Mouse (Mus musculus) MEL (cell line): Measurements from ENCODE around the gene Lsmem1. TPM values are rescaled to one million over a fixed set of nuclear protein-coding genes. Genes with fewer than 3 reads are reported as not detected.
A peak's percentile ranks its signal among the peaks of the same experiment; 100 is the strongest.

Source experiments
- DNase-seq: peaks from one replicate; pipeline ENCODE4 v3.0.0; 2011; ENCODE audit warnings: low read depth, low spot score
- H3K27ac ChIP-seq: 2 replicates; pipeline ENCODE4 v1.5.1; 2012; ENCODE audit warnings: low read depth, mild to moderate bottlenecking, control low read depth, low read length, moderate library complexity; ENCODE audit not compliant: control insufficient read depth
- H3K27me3 ChIP-seq, 2 experiments: fragments of 150-350 bp in 1 of 2; sonication (generic) in 1 of 2; 2 replicates each; pipeline ENCODE4 v1.6.1; 2012; ENCODE audit warnings: low read length in 2 of 2, mild to moderate bottlenecking in 2 of 2, improper control_type of control experiment in 1 of 2, moderate library complexity in 1 of 2; ENCODE audit not compliant: insufficient read depth in 2 of 2, control insufficient read depth in 1 of 2
- H3K36me3 ChIP-seq, 2 experiments: 2 replicates each; pipeline ENCODE4 v1.6.1; 2012 to 2014; ENCODE audit warnings: low read length in 2 of 2, improper control_type of control experiment in 1 of 2, inconsistent platforms in 1 of 2, mild to moderate bottlenecking in 1 of 2; ENCODE audit not compliant: insufficient read depth in 2 of 2, control insufficient read depth in 1 of 2
- H3K4me1 ChIP-seq, 2 experiments: fragments of 150-350 bp in 1 of 2; sonication (generic) in 1 of 2; 2 replicates each; pipeline ENCODE4 v1.6.1; 2012; ENCODE audit warnings: low read length in 2 of 2, improper control_type of control experiment in 1 of 2, mild to moderate bottlenecking in 1 of 2; ENCODE audit not compliant: insufficient read depth in 2 of 2, control insufficient read depth in 1 of 2
- H3K4me3 ChIP-seq, 2 experiments: fragments of 150-350 bp in 1 of 2; sonication (generic) in 1 of 2; 2 replicates each; pipeline ENCODE4 v1.5.1; 2012; ENCODE audit warnings: low read depth in 2 of 2, low read length in 2 of 2, mild to moderate bottlenecking in 2 of 2, moderate library complexity in 2 of 2, control low read depth in 1 of 2, improper control_type of control experiment in 1 of 2; ENCODE audit not compliant: control insufficient read depth in 1 of 2, insufficient read depth in 1 of 2
- H3K79me2 ChIP-seq: 2 replicates; pipeline ENCODE4 v1.6.1; 2012; ENCODE audit warnings: mild to moderate bottlenecking, low read length, moderate library complexity; ENCODE audit not compliant: control insufficient read depth, poor library complexity, insufficient read depth
- H3K9ac ChIP-seq: 2 replicates; pipeline ENCODE4 v1.6.1; 2012; ENCODE audit warnings: low read depth, mild to moderate bottlenecking, control low read depth, low read length, moderate library complexity; ENCODE audit not compliant: control insufficient read depth, poor library complexity, severe bottlenecking
- H3K9me3 ChIP-seq: fragments of 150-350 bp; sonication (generic); replicated peaks from 2 replicates; pipeline ENCODE4 v1.6.1; 2012; ENCODE audit warnings: mild to moderate bottlenecking, low read length, improper control_type of control experiment, moderate library complexity; ENCODE audit not compliant: insufficient read depth
- CTCF ChIP-seq, 3 experiments: IDR thresholded peaks in 2 of 3; conservative IDR thresholded peaks in 1 of 3; 2 replicates each; pipeline ENCODE4 v1.5.1; 2011 to 2012; ENCODE audit warnings: low read length in 3 of 3, low read depth in 2 of 3, mild to moderate bottlenecking in 2 of 3, improper control_type of control experiment in 1 of 3, inconsistent platforms in 1 of 3, mixed read lengths in 1 of 3, moderate library complexity in 1 of 3; ENCODE audit not compliant: control insufficient read depth in 1 of 3, insufficient read depth in 1 of 3, poor library complexity in 1 of 3, severe bottlenecking in 1 of 3
- ELF1 ChIP-seq: IDR thresholded peaks from 2 replicates; pipeline ENCODE4 v1.6.1; 2014; ENCODE audit warnings: low read depth, mild to moderate bottlenecking, inconsistent platforms, low read length, improper control_type of control experiment, moderate library complexity
- EP300 ChIP-seq, 2 experiments: IDR thresholded peaks; 2 replicates each; pipeline ENCODE4 v1.6.1; 2011; ENCODE audit warnings: improper control_type of control experiment in 2 of 2, low read length in 2 of 2, low read depth in 1 of 2, mild to moderate bottlenecking in 1 of 2
- ETS1 ChIP-seq: IDR thresholded peaks from 2 replicates; pipeline ENCODE4 v1.6.1; 2012; ENCODE audit warnings: low read depth, mild to moderate bottlenecking, inconsistent platforms, low read length, improper control_type of control experiment, moderate library complexity
- GABPA ChIP-seq: IDR thresholded peaks from 2 replicates; pipeline ENCODE4 v1.6.1; 2012; ENCODE audit warnings: low read depth, mild to moderate bottlenecking, inconsistent platforms, low read length, improper control_type of control experiment, moderate library complexity
- MAFK ChIP-seq: IDR thresholded peaks from 2 replicates; pipeline ENCODE4 v1.6.1; 2011; ENCODE audit warnings: low read depth, mild to moderate bottlenecking, low read length, improper control_type of control experiment, borderline replicate concordance
- MEF2A ChIP-seq: IDR thresholded peaks from 2 replicates; pipeline ENCODE4 v1.6.1; 2014; ENCODE audit warnings: low read depth, mild to moderate bottlenecking, inconsistent platforms, low read length, improper control_type of control experiment; ENCODE audit not compliant: poor library complexity, insufficient replicate concordance, severe bottlenecking; ENCODE audit errors: extremely low read depth
- POLR2AphosphoS2 ChIP-seq: IDR thresholded peaks from 2 replicates; pipeline ENCODE4 v1.6.1; 2011; ENCODE audit warnings: low read length, improper control_type of control experiment
- RAD21 ChIP-seq: IDR thresholded peaks from 2 replicates; pipeline ENCODE4 v1.6.1; 2011; ENCODE audit warnings: mild to moderate bottlenecking, low read depth, low read length, improper control_type of control experiment
- SIN3A ChIP-seq: IDR thresholded peaks from 2 replicates; pipeline ENCODE4 v1.6.1; 2012; ENCODE audit warnings: low read length, improper control_type of control experiment, inconsistent platforms
- SMC3 ChIP-seq: IDR thresholded peaks from 2 replicates; pipeline ENCODE4 v1.6.1; 2011; ENCODE audit warnings: low read depth, low read length, improper control_type of control experiment
- TAL1 ChIP-seq: IDR thresholded peaks from 2 replicates; pipeline ENCODE4 v1.6.1; 2012; ENCODE audit warnings: mild to moderate bottlenecking, inconsistent platforms, low read length, moderate library complexity, mixed read lengths
- TCF12 ChIP-seq: IDR thresholded peaks from 2 replicates; pipeline ENCODE4 v1.6.1; 2014; ENCODE audit warnings: low read depth, mild to moderate bottlenecking, inconsistent platforms, low read length, improper control_type of control experiment, moderate library complexity
- USF2 ChIP-seq, 2 experiments: IDR thresholded peaks; 2 replicates each; pipeline ENCODE4 v1.6.1; 2011 to 2012; ENCODE audit warnings: improper control_type of control experiment in 2 of 2, low read length in 2 of 2, borderline replicate concordance in 1 of 2, inconsistent platforms in 1 of 2, low read depth in 1 of 2, mild to moderate bottlenecking in 1 of 2; ENCODE audit not compliant: insufficient read depth in 1 of 2
- ZC3H11A ChIP-seq: IDR thresholded peaks from 2 replicates; pipeline ENCODE4 v1.6.1; 2012; ENCODE audit warnings: low read depth, mild to moderate bottlenecking, inconsistent platforms, low read length, improper control_type of control experiment
- ZMIZ1 ChIP-seq: IDR thresholded peaks from 2 replicates; pipeline ENCODE4 v1.6.1; 2012; ENCODE audit warnings: low read depth, mild to moderate bottlenecking, inconsistent platforms, low read length, improper control_type of control experiment, moderate library complexity
- polyA plus RNA-seq, 2 experiments: library from polyadenylated mRNA; stranded (reverse) in 1 of 2; unstranded in 1 of 2; fragments of >175 nt in 1 of 2; fragments of >200 nt in 1 of 2; gene quantifications; 2 replicates each; pipeline versions ENCODE4 v1.2.1 to v1.2.4; 2012; ENCODE audit warnings: low replicate concordance in 2 of 2, low read depth in 1 of 2; ENCODE audit not compliant: insufficient read length in 2 of 2, insufficient read depth in 1 of 2, missing spikeins in 1 of 2
- total RNA-seq: library from RNA; depleted of rRNA; stranded (reverse); fragments of 300-350 nt; gene quantifications from 2 replicates; pipeline ENCODE4 v1.2.3, GENCODE M21; 2012

Lsmem1 gene
- total and polyA plus RNA-seq, 3 experiments = 0.14 TPM; not detected in 2

GRCm38 (mm10) chr12:40200484-40201235 lies 1.4 kb upstream of the Lsmem1 start:
- Histone ChIP-seq H3K36me3 (peaks cover 2 to 17% of the 10 kb centered on the region in 2 experiments), H3K4me1 (no peaks in the 10 kb centered on the region), H3K9ac (no peak overlapping the region), H3K79me2 (no peaks in the 10 kb centered on the region), H3K27ac (no peak overlapping the region), H3K4me3 (no peak overlapping the region), H3K9me3 (no peaks in the 10 kb centered on the region), H3K27me3 (no peaks in the 10 kb centered on the region)
- no peak for TF ChIP-seq USF2 (IDR thresholded peaks at IDR 0.05; ENCODE audit: borderline replicate concordance in 1 of 2, insufficient read depth in 1 of 2, low read depth in 1 of 2, low read length in 2 of 2)
- no peak for DNase-seq

GRCm38 (mm10) chr12:40199795-40200402 lies 609 bp upstream of the Lsmem1 start:
- Histone ChIP-seq H3K36me3 (peaks cover 2 to 16% of the 10 kb centered on the region in 2 experiments), H3K4me1 (no peaks in the 10 kb centered on the region), H3K4me3 (no peak overlapping the region), H3K79me2 (no peaks in the 10 kb centered on the region), H3K9ac (no peak overlapping the region), H3K9me3 (no peaks in the 10 kb centered on the region), H3K27ac (no peak overlapping the region), H3K27me3 (no peaks in the 10 kb centered on the region)
- peak; percentile 81 for DNase-seq
- TF ChIP-seq MEF2A = no peak
- 0 out of 2 replicates have a peak, but pooled peaks have one; percentile 41 for TF ChIP-seq POLR2AphosphoS2
- peak; percentile 71 to 89 (median 83) for TF ChIP-seq CTCF (IDR thresholded peaks at IDR 0.05 in 2 of 3, conservative IDR thresholded peaks at IDR 0.05 in 1 of 3; ENCODE audit: control insufficient read depth in 1 of 3, insufficient read depth in 1 of 3, low read depth in 2 of 3, low read length in 3 of 3, poor library complexity in 1 of 3, severe bottlenecking in 1 of 3)
- peak; percentile 75 for TF ChIP-seq ZC3H11A
- TF ChIP-seq RAD21 = peak; percentile 83
- TF ChIP-seq SMC3 = peak; percentile 87

GRCm38 (mm10) chr12:40198427-40198826 lies 863 bp downstream of the Lsmem1 start:
- H3K9ac ChIP-seq = no peak overlapping the region
- H3K27ac ChIP-seq = no peak overlapping the region
- H3K4me1 ChIP-seq = no peaks in the 10 kb centered on the region
- H3K9me3 ChIP-seq = no peaks in the 10 kb centered on the region
- peaks cover 2 to 8% of the 10 kb centered on the region in 2 experiments for H3K36me3 ChIP-seq
- TF ChIP-seq ZMIZ1 (no peak), SIN3A (no peak), ELF1 (no peak), MAFK (no peak), CTCF (IDR thresholded peaks at IDR 0.05 in 2 of 3, conservative IDR thresholded peaks at IDR 0.05 in 1 of 3; ENCODE audit: control insufficient read depth in 1 of 3, insufficient read depth in 1 of 3, low read depth in 2 of 3, low read length in 3 of 3, poor library complexity in 1 of 3, severe bottlenecking in 1 of 3) (no peak), GABPA (no peak), ETS1 (0 out of 2 replicates have a peak, but pooled peaks have one; percentile 28), TAL1 (no peak), ZC3H11A (no peak), EP300 (IDR thresholded peaks at IDR 0.05; ENCODE audit: low read depth in 1 of 2, low read length in 2 of 2) (0 out of 4 replicates have a peak, but pooled peaks of 1 of the 2 experiments have one; percentile 20), TCF12 (0 out of 2 replicates have a peak, but pooled peaks have one; percentile 16), SMC3 (no peak)
- no peaks in the 10 kb centered on the region for H3K79me2 ChIP-seq
- DNase-seq = peak; percentile 41
- H3K27me3 ChIP-seq = no peaks in the 10 kb centered on the region
- peak overlapping the region; percentile 20 to 42; a peak in 3 of 4 replicates for H3K4me3 ChIP-seq
